Mouse (Mus musculus) megakaryocyte, embryonic 14.5 days (primary cell): Measurements from ENCODE around the gene Cpne5.

Experiments used
- FLI1 ChIP-seq: IDR thresholded peaks from 2 replicates; pipeline ENCODE4 v1.6.1; 2012; ENCODE audit warnings: low read length, inconsistent platforms, mixed read lengths
- GATA1 ChIP-seq: IDR thresholded peaks from 3 replicates; pipeline ENCODE4 v1.6.1; 2012; ENCODE audit warnings: mixed read lengths, low read length, inconsistent platforms, borderline replicate concordance

DNA sequence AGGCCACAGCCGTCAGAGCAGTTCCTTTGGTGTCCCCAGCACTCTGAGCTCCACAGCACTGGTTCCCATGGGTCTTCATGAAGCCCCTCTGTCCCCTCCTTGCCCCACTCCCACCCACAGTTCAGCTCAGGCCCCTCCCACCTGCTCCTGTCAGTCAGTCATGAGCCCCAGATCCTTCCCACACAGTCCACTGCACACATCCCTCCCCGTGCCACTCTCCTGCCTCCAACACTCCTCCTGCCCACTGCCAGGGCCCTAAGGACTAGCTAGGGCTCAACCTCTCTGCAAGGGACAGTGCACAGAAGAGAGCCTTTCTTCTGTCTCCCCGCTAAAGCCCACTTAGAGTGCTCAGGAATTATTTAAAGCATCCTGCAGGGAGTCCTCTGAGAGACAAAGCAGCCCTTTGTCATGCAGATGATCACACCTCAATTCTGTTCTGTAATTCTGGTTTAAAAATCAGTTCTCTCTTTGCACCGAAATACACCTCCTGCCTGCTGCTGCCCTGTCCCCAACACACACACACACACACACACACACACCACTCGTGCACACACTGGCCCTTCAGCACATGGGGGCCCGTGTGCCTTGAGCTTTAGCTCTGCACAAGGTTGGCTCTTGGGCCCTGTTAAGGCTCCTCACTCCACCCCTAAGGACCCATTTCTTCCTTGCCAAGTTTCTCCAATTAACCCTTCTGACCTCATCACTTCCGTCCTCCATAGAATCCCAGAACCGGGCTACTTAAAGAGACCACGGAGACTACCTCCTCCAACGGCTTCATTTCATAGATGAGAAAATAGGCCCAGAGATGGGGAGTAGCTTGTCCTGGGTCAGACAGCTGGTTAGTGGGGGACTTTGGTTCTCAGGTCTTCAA lies 50.7 kb downstream of the Cpne5 start:
- TF ChIP-seq GATA1, result no peak
- TF ChIP-seq FLI1, result no peak
